Mouse (Mus musculus) liver, embryonic 14.5 days (tissue): ENCODE data around the gene Rtn4r. TPM values are rescaled to one million over a fixed set of nuclear protein-coding genes. Genes with fewer than 3 reads are reported as not detected.

ENCODE experiments used
- ATAC-seq: fragments of 200-750 bp; cut with Nextera tagmentation; 2 replicates; pipeline ENCODE4 v1.8.0; 2017; ENCODE audit warnings: moderate number of reproducible peaks, mild to moderate bottlenecking, moderate library complexity; ENCODE audit not compliant: insufficient read depth
- DNase-seq, 3 experiments: peaks; one replicate each; pipeline ENCODE4 v3.0.0-alpha.2; 2012 to 2013; ENCODE audit warnings: low read depth in 3 of 3, low spot score in 3 of 3
- H3K27ac ChIP-seq: fragments of 300-500 bp; sonication (generic); 2 replicates; pipeline ENCODE4 v1.5.1; 2014; ENCODE audit warnings: moderate library complexity, mild to moderate bottlenecking, control low read depth, inconsistent platforms
- H3K27me3 ChIP-seq: fragments of 300-500 bp; sonication (generic); 2 replicates; pipeline ENCODE4 v1.6.1; 2014; ENCODE audit warnings: mild to moderate bottlenecking, low read length, moderate library complexity; ENCODE audit not compliant: control insufficient read depth, insufficient read depth
- H3K36me3 ChIP-seq: fragments of 300-500 bp; sonication (generic); replicated peaks from 2 replicates; pipeline ENCODE4 v1.6.1; 2014; ENCODE audit warnings: low read depth; ENCODE audit not compliant: control insufficient read depth, insufficient read depth
- H3K4me1 ChIP-seq, 2 experiments: fragments of 200-500 bp in 1 of 2; fragments of 300-500 bp in 1 of 2; sonication (generic) in 1 of 2; replicated peaks; 2 replicates each; pipeline ENCODE4 v1.6.1; 2012 to 2014; ENCODE audit warnings: antibody characterized with exemption in 1 of 2, inconsistent platforms in 1 of 2, low read length in 1 of 2; ENCODE audit not compliant: control insufficient read depth in 2 of 2, insufficient read depth in 2 of 2
- H3K4me2 ChIP-seq: fragments of 300-500 bp; sonication (generic); 2 replicates; pipeline ENCODE4 v1.6.1; 2014; ENCODE audit warnings: low read depth, mild to moderate bottlenecking, control low read depth, moderate library complexity
- H3K4me3 ChIP-seq, 2 experiments: fragments of 200-500 bp in 1 of 2; fragments of 300-500 bp in 1 of 2; sonication (generic) in 1 of 2; 2 replicates each; pipeline ENCODE4 v1.5.1; 2012 to 2014; ENCODE audit warnings: low read depth in 2 of 2, low read length in 2 of 2, mild to moderate bottlenecking in 2 of 2, control low read depth in 1 of 2, inconsistent platforms in 1 of 2, moderate library complexity in 1 of 2; ENCODE audit not compliant: insufficient read depth in 1 of 2
- H3K9ac ChIP-seq: fragments of 300-500 bp; sonication (generic); replicated peaks from 2 replicates; pipeline ENCODE4 v1.6.1; 2014; ENCODE audit warnings: mild to moderate bottlenecking, control low read depth, moderate library complexity
- H3K9me3 ChIP-seq: fragments of 300-500 bp; sonication (generic); 2 replicates; pipeline ENCODE4 v1.6.1; 2016; ENCODE audit warnings: low read length, mixed read lengths; ENCODE audit not compliant: control insufficient read depth
- CTCF ChIP-seq: IDR thresholded peaks from 2 replicates; pipeline ENCODE4 v1.5.1; 2016; ENCODE audit warnings: antibody characterized with exemption, low read depth, control low read depth
- EP300 ChIP-seq: IDR thresholded peaks from 2 replicates; pipeline ENCODE4 v1.6.1; 2016; ENCODE audit warnings: antibody characterized with exemption, low read depth
- WGBS: fragments of 180-500 bp; shearing (Covaris S2); extraction: QIAGEN DNeasy Blood & Tissue Kit; methylation state at CpG from one replicate; pipeline ENCODE4 v1.1.7; 2014; ENCODE audit not compliant: insufficient replicate concordance; 5-methylcytosine and 5-hydroxymethylcytosine counted together
- polyA plus RNA-seq, 2 experiments: library from polyadenylated mRNA; depleted of rRNA in 1 of 2; stranded (reverse) in 1 of 2; unstranded in 1 of 2; fragments of >200 nt; fragmentation: Nextera tagmentation in 1 of 2; extraction: Ambion mirVana in 1 of 2; gene quantifications; 2 replicates each; pipeline versions ENCODE4 v1.2.1 to v1.2.3; 2012 to 2014

Rtn4r gene
- polyA plus RNA-seq, 2 experiments, result 0.46 to 0.52 TPM

DNA sequence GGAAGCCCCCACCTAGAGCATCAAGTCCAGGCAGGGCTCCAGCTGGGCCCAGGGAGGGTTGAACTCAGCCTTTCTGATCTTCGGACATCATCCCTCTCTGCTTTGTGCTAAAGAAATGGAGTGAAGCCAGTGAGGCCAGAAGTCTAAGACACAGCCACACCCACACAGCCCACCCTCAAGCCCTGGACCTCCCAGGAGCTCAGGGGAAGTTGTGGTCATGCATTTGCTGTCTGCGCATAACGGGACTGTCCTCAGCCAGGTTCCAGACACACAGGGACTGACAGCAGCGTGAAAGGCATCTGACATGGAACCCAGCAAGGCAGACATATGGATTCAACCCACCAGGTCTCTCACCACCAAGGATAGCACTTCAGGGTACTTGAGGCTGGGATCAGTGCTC lies 11.0 kb upstream of the Rtn4r start:
- H3K4me3 ChIP-seq, result no peak overlapping the region
- ATAC-seq (no peak), DNase-seq (no peak)
- no peaks in the 10 kb centered on the region for H3K36me3 ChIP-seq
- H3K4me1 ChIP-seq, result no peaks in the 10 kb centered on the region; a peak in 1 of 4 replicates
- WGBS, result 29% methylated on average over 4 of the region's 4 CpGs
- H3K27me3 ChIP-seq, result no peaks in the 10 kb centered on the region
- TF ChIP-seq EP300 (no peak), CTCF (no peak)
- no peak overlapping the region for H3K9ac ChIP-seq
- H3K27ac ChIP-seq, result no peak overlapping the region
- no peaks in the 10 kb centered on the region for H3K9me3 ChIP-seq
- H3K4me2 ChIP-seq, result no peak overlapping the region

DNA sequence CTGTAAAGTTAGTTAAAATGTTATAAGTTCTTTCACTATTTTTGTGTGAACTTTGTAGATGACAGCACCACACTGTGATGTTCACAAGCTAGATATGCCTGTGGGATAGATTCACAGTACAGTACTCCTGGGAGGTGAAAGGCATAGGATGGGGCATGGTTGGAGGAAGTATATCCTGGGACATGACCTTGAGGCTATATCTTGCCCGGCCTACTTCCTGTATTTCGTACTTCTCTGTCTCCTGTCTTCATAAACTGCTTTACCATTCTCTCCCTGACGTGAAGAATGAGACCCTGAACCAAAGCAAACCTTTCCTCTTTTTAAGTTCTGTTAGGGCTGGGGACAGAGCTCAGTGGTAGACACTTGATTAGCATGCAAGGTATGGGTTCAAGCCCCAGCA lies 9.2 kb upstream of the Rtn4r start:
- no peaks in the 10 kb centered on the region; a peak in 1 of 4 replicates for H3K4me1 ChIP-seq
- no peaks in the 10 kb centered on the region for H3K27me3 ChIP-seq
- 22% methylated on average over 3 of the region's 3 CpGs for WGBS
- DNase-seq (no peak), ATAC-seq (no peak)
- H3K27ac ChIP-seq, result no peak overlapping the region
- H3K9ac ChIP-seq, result no peak overlapping the region
- TF ChIP-seq EP300, result no peak
- no peak for TF ChIP-seq CTCF
- H3K4me2 ChIP-seq, result no peak overlapping the region
- no peak overlapping the region for H3K4me3 ChIP-seq
- H3K9me3 ChIP-seq, result no peaks in the 10 kb centered on the region
- no peaks in the 10 kb centered on the region for H3K36me3 ChIP-seq

DNA sequence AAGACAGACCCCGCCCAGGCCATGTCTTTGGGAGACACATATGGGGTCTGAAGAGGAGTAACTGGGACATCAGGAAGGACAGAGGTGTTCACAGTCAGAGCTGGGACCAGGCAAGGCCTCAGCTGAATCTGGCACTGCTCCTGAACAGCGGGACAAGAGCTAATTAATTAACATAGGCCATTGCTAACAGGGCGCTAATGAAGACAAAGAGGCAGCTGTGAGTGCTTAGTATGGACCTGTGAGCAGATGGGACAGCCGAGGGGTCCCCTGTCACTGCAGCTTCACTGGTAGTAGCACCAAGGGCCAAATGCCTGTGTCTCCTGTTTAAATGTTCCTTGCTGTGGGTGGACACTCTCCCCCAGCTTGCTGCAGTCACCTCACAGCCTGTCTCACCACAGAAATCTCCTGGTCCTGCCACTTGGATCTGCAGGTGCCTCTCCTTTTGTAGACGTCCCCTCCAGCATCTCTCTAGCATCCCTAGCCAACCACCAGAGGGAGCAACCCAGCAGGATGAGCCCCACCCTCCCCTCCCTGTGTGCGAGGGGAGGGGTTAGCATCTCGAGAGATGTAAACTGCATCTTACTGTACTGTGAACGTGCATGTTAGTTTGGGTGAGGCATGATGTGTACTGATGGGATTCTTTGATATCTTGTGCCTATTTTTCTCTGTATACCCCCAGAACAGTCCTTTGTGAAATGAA lies 8.3 kb upstream of the Rtn4r start:
- no peaks in the 10 kb centered on the region for H3K9me3 ChIP-seq
- DNase-seq, result peak in 2 of 3 experiments; percentile 12 to 28

DNA sequence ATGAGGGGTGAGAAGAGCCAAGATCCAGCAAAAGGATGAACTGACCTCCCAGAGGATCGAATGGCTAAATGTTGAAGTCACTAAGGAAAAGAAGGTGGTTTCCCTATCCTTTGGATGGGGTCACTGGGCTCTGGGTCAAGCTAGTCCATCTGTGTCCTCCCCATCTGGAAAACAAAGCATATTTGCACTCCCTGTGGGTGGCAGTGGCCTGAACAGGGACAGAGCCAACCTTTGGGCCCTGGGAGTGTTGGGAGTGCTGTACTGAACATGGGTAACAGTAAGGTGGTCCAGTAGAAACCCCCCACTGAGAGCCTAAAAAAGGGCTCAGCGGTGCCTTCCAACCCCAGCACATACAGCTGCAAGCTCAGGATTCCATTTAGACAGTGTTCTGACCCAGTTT lies 4.7 kb upstream of the Rtn4r start:
- Histone ChIP-seq H3K4me2 (no peak overlapping the region), H3K4me3 (no peak overlapping the region), H3K9ac (no peak overlapping the region), H3K4me1 (no peaks in the 10 kb centered on the region; a peak in 1 of 4 replicates), H3K27me3 (peaks cover 18% of the 10 kb centered on the region), H3K36me3 (no peaks in the 10 kb centered on the region), H3K9me3 (no peaks in the 10 kb centered on the region), H3K27ac (no peak overlapping the region)
- no peak for TF ChIP-seq EP300
- TF ChIP-seq CTCF, result no peak
- DNase-seq (no peak), ATAC-seq (no peak)
- WGBS, result 34% methylated on average over 2 of the region's 2 CpGs

More for the DNA sequence above, 8.3 kb upstream of the Rtn4r start:
- Histone ChIP-seq H3K4me3 (no peak overlapping the region), H3K9ac (no peak overlapping the region), H3K4me1 (no peaks in the 10 kb centered on the region; a peak in 1 of 4 replicates), H3K36me3 (no peaks in the 10 kb centered on the region), H3K27ac (no peak overlapping the region), H3K4me2 (no peak overlapping the region), H3K27me3 (no peaks in the 10 kb centered on the region)
- 23% methylated on average over 8 of the region's 8 CpGs for WGBS
- no peak for TF ChIP-seq EP300
- TF ChIP-seq CTCF, result peak; percentile 82
- ATAC-seq, result no peak

DNA sequence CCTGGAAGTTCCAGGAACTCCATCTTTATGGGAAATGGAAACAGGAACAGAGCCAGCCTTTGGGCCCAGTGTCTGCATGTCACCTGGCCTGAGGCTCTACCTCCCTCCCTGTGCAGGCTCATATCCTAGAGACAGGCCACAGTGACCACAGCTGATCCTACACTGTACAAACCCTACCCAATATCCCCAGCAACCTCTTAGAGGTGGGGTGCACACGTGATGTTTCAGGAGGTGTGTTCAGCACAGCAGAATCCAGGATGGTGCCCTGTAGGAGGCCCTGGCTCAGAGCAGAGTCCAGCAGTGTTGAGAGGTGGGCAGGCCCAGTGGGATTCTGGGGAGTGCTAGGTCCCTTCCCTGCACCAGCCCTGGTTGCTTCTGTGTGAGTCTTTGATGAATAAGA lies 4.0 kb upstream of the Rtn4r start:
- Histone ChIP-seq H3K9me3 (no peaks in the 10 kb centered on the region), H3K27me3 (peaks cover 25% of the 10 kb centered on the region), H3K4me2 (no peak overlapping the region), H3K9ac (no peak overlapping the region), H3K4me3 (no peak overlapping the region), H3K36me3 (no peaks in the 10 kb centered on the region), H3K4me1 (no peaks in the 10 kb centered on the region; a peak in 1 of 4 replicates), H3K27ac (no peak overlapping the region)
- ATAC-seq (no peak), DNase-seq (no peak)
- TF ChIP-seq CTCF (no peak), EP300 (no peak)
- 41% methylated on average over 1 of the region's 1 CpGs for WGBS
